Mouse (Mus musculus): Measurements from ENCODE around the gene Olfr802. TPM values are rescaled to one million over a fixed set of nuclear protein-coding genes. Genes with fewer than 3 reads are reported as not detected.

Gene Olfr802
- not detected in 2 replicates for polyA plus RNA-seq (2016; fragmentation: Nextera tagmentation; extraction: Ambion mirVana)

DNA sequence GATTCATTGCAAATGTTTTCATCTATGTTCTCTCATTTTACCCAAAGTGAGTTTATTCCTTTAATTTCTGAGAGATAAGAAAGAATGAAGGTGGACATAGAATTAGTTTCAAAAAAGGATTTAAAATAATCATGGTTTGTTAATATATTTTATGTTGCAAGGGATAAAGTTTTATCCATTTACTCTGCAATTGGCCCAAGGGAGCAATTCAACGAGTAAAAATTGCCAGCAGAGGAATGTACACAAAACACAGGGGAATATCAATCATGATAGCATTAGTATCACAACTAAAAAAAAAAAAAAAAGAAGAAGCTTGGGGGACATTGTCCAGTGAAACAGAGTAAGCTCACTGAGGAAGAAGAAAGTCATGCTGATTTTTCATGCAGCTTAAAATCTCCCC, at the start of gene Olfr802:
TSS of gene Olfr802 (minus strand) at position 101 of the 400 bp plus-strand sequence.
- Histone ChIP-seq H3K9me3 (no peaks in the 10 kb centered on the region), H3K4me1 (no peaks in the 10 kb centered on the region), H3K9ac (replicated peaks) (no peak within 1 kb of the TSS), H3K4me2 (replicated peaks) (no peak within 1 kb of the TSS), H3K27ac (replicated peaks) (no peak within 1 kb of the TSS), H3K27me3 (no peaks in the 10 kb centered on the region), H3K4me3 (no peak within 1 kb of the TSS), H3K36me3 (no peaks in the 10 kb centered on the region)
- no peak for ATAC-seq (ENCODE audit: low FRiP score, low read depth)
- WGBS, result 53% methylated on average over 1 of the region's 1 CpGs

- Histone ChIP-seq H3K4me2 (replicated peaks) (no peak within 1 kb of the TSS), H3K9ac (replicated peaks) (no peak within 1 kb of the TSS), H3K27ac (replicated peaks) (no peak within 1 kb of the TSS), H3K4me1 (no peaks in the 10 kb centered on the region), H3K36me3 (no peaks in the 10 kb centered on the region), H3K9me3 (no peaks in the 10 kb centered on the region), H3K4me3 (no peak within 1 kb of the TSS), H3K27me3 (no peaks in the 10 kb centered on the region)
- ATAC-seq (ENCODE audit: low FRiP score, low read depth), result no peak
- WGBS, result 100% methylated on average over 2 of the region's 2 CpGs
These were observed 41.3 kb upstream of the Olfr802 start, which contains the start of gene Olfr805 for GRCm38 (mm10) chr10:129729275-129729674. Gene Olfr805 (minus strand): TSS chr10:129729375.

GRCm38 (mm10) chr10:129702910-129703309, 14.9 kb upstream of the Olfr802 start, which contains the start of gene Olfr804:
Gene Olfr804 (plus strand): TSS chr10:129703210.
- Histone ChIP-seq H3K9me3 (no peaks in the 10 kb centered on the region), H3K9ac (replicated peaks) (no peak within 1 kb of the TSS), H3K4me3 (no peak within 1 kb of the TSS), H3K27me3 (no peaks in the 10 kb centered on the region), H3K4me1 (no peaks in the 10 kb centered on the region), H3K27ac (replicated peaks) (no peak within 1 kb of the TSS), H3K36me3 (no peaks in the 10 kb centered on the region), H3K4me2 (replicated peaks) (no peak within 1 kb of the TSS)
- ATAC-seq (ENCODE audit: low FRiP score, low read depth), result no peak

DNA sequence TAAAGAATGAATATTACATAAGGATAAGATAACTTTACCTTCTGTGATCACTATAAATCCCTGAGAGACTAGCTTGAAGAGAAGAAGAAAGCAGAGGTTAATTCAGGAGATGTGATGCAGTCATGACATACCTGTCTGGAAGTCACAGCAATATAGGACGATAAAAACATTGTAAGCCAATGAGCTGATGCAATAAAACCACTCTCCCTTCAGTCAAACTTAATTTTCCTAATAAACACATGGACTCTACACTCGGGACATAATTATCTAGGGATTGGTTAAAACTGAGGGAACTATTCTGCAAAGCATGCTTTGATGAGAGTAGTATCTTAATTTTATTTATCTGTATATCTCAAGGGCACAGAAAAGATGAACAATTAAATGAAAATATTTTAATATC, 6.2 kb upstream of the Olfr802 start, which contains the start of gene Olfr803:
TSS of gene Olfr803 (minus strand) at position 101 of the 400 bp plus-strand sequence.
- 80% methylated on average over 2 of the region's 2 CpGs for WGBS
- ATAC-seq (ENCODE audit: low FRiP score, low read depth), result no peak
- no peak within 1 kb of the TSS for H3K4me3 ChIP-seq
- H3K4me2 ChIP-seq (replicated peaks), result no peak within 1 kb of the TSS
- no peak within 1 kb of the TSS for H3K9ac ChIP-seq (replicated peaks)
- no peaks in the 10 kb centered on the region for H3K9me3 ChIP-seq
- H3K27ac ChIP-seq (replicated peaks), result no peak within 1 kb of the TSS
- no peaks in the 10 kb centered on the region for H3K4me1 ChIP-seq
- H3K27me3 ChIP-seq, result no peaks in the 10 kb centered on the region
- H3K36me3 ChIP-seq, result no peaks in the 10 kb centered on the region

GRCm38 (mm10) chr10:129673765-129674164, 14.2 kb downstream of the Olfr802 start, which contains the start of gene Olfr801:
Gene Olfr801 (minus strand): TSS chr10:129673865.
- 81% methylated on average over 1 of the region's 1 CpGs for WGBS
- no peak within 1 kb of the TSS for H3K4me3 ChIP-seq
- no peak for ATAC-seq (ENCODE audit: low FRiP score, low read depth)
- no peaks in the 10 kb centered on the region for H3K9me3 ChIP-seq
- H3K4me1 ChIP-seq, result no peaks in the 10 kb centered on the region
- no peaks in the 10 kb centered on the region for H3K27me3 ChIP-seq
- no peak within 1 kb of the TSS for H3K9ac ChIP-seq (replicated peaks)
- H3K4me2 ChIP-seq (replicated peaks), result no peak within 1 kb of the TSS
- no peaks in the 10 kb centered on the region for H3K36me3 ChIP-seq
- no peak within 1 kb of the TSS for H3K27ac ChIP-seq (replicated peaks)

- no peaks in the 10 kb centered on the region for H3K36me3 ChIP-seq
- H3K9me3 ChIP-seq, result no peaks in the 10 kb centered on the region
- H3K4me1 ChIP-seq, result no peaks in the 10 kb centered on the region
- H3K9ac ChIP-seq (replicated peaks), result no peak within 1 kb of the TSS
- ATAC-seq (ENCODE audit: low FRiP score, low read depth), result no peak
- H3K27ac ChIP-seq (replicated peaks), result no peak within 1 kb of the TSS
- no peak within 1 kb of the TSS for H3K4me3 ChIP-seq
- no peaks in the 10 kb centered on the region for H3K27me3 ChIP-seq
- H3K4me2 ChIP-seq (replicated peaks), result no peak within 1 kb of the TSS
These were observed 30.6 kb downstream of the Olfr802 start, which contains the start of gene Olfr800 for GRCm38 (mm10) chr10:129657394-129657793. Gene Olfr800 (plus strand): TSS chr10:129657694.

DNA sequence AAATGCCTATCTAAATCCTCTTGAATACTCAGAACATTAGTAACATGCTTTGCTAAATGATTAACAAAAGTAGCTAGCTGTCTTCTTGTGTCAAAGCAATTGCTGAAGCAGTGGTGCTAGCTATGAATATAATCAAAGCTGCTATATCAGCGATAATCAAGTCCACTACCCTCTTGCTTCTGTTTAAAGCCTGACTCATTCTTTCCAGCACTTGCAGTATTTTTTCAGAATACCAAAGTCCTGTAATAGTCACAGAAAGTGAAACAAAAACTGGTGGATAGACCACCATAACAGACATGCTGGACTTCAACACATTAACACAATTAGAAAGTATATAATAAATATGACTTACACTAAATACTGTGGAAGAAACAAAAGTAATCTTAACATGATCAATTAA, 36.2 kb downstream of the Olfr802 start:
- H3K9ac ChIP-seq (replicated peaks), result no peak overlapping the region
- 87% methylated on average over 1 of the region's 1 CpGs for WGBS
- H3K36me3 ChIP-seq, result no peaks in the 10 kb centered on the region
- H3K4me2 ChIP-seq (replicated peaks), result no peak overlapping the region
- no peaks in the 10 kb centered on the region for H3K4me1 ChIP-seq
- no peak overlapping the region for H3K4me3 ChIP-seq
- H3K27ac ChIP-seq (replicated peaks), result no peak overlapping the region
- no peaks in the 10 kb centered on the region for H3K9me3 ChIP-seq
- ATAC-seq (ENCODE audit: low FRiP score, low read depth), result no peak
- H3K27me3 ChIP-seq, result no peaks in the 10 kb centered on the region

GRCm38 (mm10) chr10:129637184-129637583, 50.8 kb downstream of the Olfr802 start, which contains the start of gene Olfr799:
Gene Olfr799 (plus strand): TSS chr10:129637484.
- no peak within 1 kb of the TSS for H3K4me3 ChIP-seq
- no peaks in the 10 kb centered on the region for H3K9me3 ChIP-seq
- H3K9ac ChIP-seq (replicated peaks), result no peak within 1 kb of the TSS
- H3K36me3 ChIP-seq, result no peaks in the 10 kb centered on the region
- 37% methylated on average over 1 of the region's 1 CpGs for WGBS
- no peaks in the 10 kb centered on the region for H3K4me1 ChIP-seq
- no peak for ATAC-seq (ENCODE audit: low FRiP score, low read depth)
- H3K4me2 ChIP-seq (replicated peaks), result no peak within 1 kb of the TSS
- H3K27ac ChIP-seq (replicated peaks), result no peak within 1 kb of the TSS
- no peaks in the 10 kb centered on the region for H3K27me3 ChIP-seq

DNA sequence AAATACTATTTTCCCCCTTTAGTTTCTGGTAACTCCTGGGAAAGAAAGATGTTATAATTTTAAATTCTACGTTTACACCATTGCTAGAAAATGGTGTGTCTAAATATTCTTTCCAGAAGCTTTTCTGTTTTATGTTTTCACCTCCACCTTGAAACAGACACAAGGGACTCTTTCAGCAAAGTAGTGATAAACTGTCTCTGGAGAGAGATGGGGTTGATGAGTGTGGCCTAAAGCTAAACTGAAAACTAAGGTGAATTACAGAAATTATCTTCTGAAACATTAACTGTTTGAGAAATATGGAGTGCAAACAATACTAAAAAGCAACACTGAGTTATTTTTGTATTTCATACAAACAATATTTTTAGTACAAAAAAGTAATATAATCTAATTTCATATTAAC, 60.1 kb downstream of the Olfr802 start, which contains the start of gene Olfr798:
TSS of gene Olfr798 (minus strand) at position 101 of the 400 bp plus-strand sequence.
- no peak within 1 kb of the TSS for H3K4me3 ChIP-seq
- no peaks in the 10 kb centered on the region for H3K27me3 ChIP-seq
- 83% methylated on average over 1 of the region's 1 CpGs for WGBS
- H3K27ac ChIP-seq (replicated peaks), result no peak within 1 kb of the TSS
- no peak within 1 kb of the TSS for H3K4me2 ChIP-seq (replicated peaks)
- no peaks in the 10 kb centered on the region for H3K9me3 ChIP-seq
- ATAC-seq (ENCODE audit: low FRiP score, low read depth), result no peak
- no peaks in the 10 kb centered on the region for H3K4me1 ChIP-seq
- no peaks in the 10 kb centered on the region for H3K36me3 ChIP-seq
- no peak within 1 kb of the TSS for H3K9ac ChIP-seq (replicated peaks)

Small RNA genes within 50 kb of the gene (microRNA-seq; reads per million reads assigned to microRNA genes)
- gene Gm24485, result not detected

Other genes starting within 250 kb of the Olfr802 start
- gene Olfr787, start 226.3 kb downstream of the Olfr802 start, polyA plus RNA-seq (2016; fragmentation: Nextera tagmentation; extraction: Ambion mirVana), result not detected in 2 replicates
- not detected in 2 replicates for gene Olfr788, start 217.2 kb downstream of the Olfr802 start, polyA plus RNA-seq (2016; fragmentation: Nextera tagmentation; extraction: Ambion mirVana)
- gene Olfr789, start 203.4 kb downstream of the Olfr802 start, polyA plus RNA-seq (2016; fragmentation: Nextera tagmentation; extraction: Ambion mirVana), result not detected in 2 replicates
- not detected in 2 replicates for gene Olfr790, start 189.7 kb downstream of the Olfr802 start, polyA plus RNA-seq (2016; fragmentation: Nextera tagmentation; extraction: Ambion mirVana)
- gene Olfr791, start 166.4 kb downstream of the Olfr802 start, polyA plus RNA-seq (2016; fragmentation: Nextera tagmentation; extraction: Ambion mirVana), result not detected in 2 replicates
- not detected in 2 replicates for gene Olfr792, start 149.0 kb downstream of the Olfr802 start, polyA plus RNA-seq (2016; fragmentation: Nextera tagmentation; extraction: Ambion mirVana)
- gene Olfr794, start 120.5 kb downstream of the Olfr802 start, polyA plus RNA-seq (2016; fragmentation: Nextera tagmentation; extraction: Ambion mirVana), result not detected in 2 replicates
- gene Olfr796, start 75.6 kb downstream of the Olfr802 start, polyA plus RNA-seq (2016; fragmentation: Nextera tagmentation; extraction: Ambion mirVana), result not detected in 2 replicates
- not detected in 2 replicates for gene Olfr798, start 60.2 kb downstream of the Olfr802 start, polyA plus RNA-seq (2016; fragmentation: Nextera tagmentation; extraction: Ambion mirVana)
- gene Olfr799, start 50.7 kb downstream of the Olfr802 start, polyA plus RNA-seq (2016; fragmentation: Nextera tagmentation; extraction: Ambion mirVana), result not detected in 2 replicates
- not detected in 2 replicates for gene Olfr800, start 30.5 kb downstream of the Olfr802 start, polyA plus RNA-seq (2016; fragmentation: Nextera tagmentation; extraction: Ambion mirVana)
- not detected in 2 replicates for gene Olfr801, start 14.3 kb downstream of the Olfr802 start, polyA plus RNA-seq (2016; fragmentation: Nextera tagmentation; extraction: Ambion mirVana)
- gene Olfr803, start 6.1 kb upstream of the Olfr802 start, polyA plus RNA-seq (2016; fragmentation: Nextera tagmentation; extraction: Ambion mirVana), result not detected in 2 replicates
- not detected in 2 replicates for gene Olfr804, start 15.0 kb upstream of the Olfr802 start, polyA plus RNA-seq (2016; fragmentation: Nextera tagmentation; extraction: Ambion mirVana)
- not detected in 2 replicates for gene Olfr805, start 41.2 kb upstream of the Olfr802 start, polyA plus RNA-seq (2016; fragmentation: Nextera tagmentation; extraction: Ambion mirVana)
- not detected in 2 replicates for gene Olfr806, start 53.8 kb upstream of the Olfr802 start, polyA plus RNA-seq (2016; fragmentation: Nextera tagmentation; extraction: Ambion mirVana)
- not detected in 2 replicates for gene Olfr807, start 69.6 kb upstream of the Olfr802 start, polyA plus RNA-seq (2016; fragmentation: Nextera tagmentation; extraction: Ambion mirVana)
- gene Olfr808, start 77.3 kb upstream of the Olfr802 start, polyA plus RNA-seq (2016; fragmentation: Nextera tagmentation; extraction: Ambion mirVana), result not detected in 2 replicates
- not detected in 2 replicates for gene Olfr809, start 86.5 kb upstream of the Olfr802 start, polyA plus RNA-seq (2016; fragmentation: Nextera tagmentation; extraction: Ambion mirVana)
- gene Olfr810, start 106.7 kb upstream of the Olfr802 start, polyA plus RNA-seq (2016; fragmentation: Nextera tagmentation; extraction: Ambion mirVana), result not detected in 2 replicates
- not detected in 2 replicates for gene Olfr811, start 116.2 kb upstream of the Olfr802 start, polyA plus RNA-seq (2016; fragmentation: Nextera tagmentation; extraction: Ambion mirVana)
- gene Olfr812, start 157.9 kb upstream of the Olfr802 start, polyA plus RNA-seq (2016; fragmentation: Nextera tagmentation; extraction: Ambion mirVana), result not detected in 2 replicates
- gene Olfr813, start 167.2 kb upstream of the Olfr802 start, polyA plus RNA-seq (2016; fragmentation: Nextera tagmentation; extraction: Ambion mirVana), result not detected in 2 replicates
- not detected in 2 replicates for gene Olfr814, start 191.7 kb upstream of the Olfr802 start, polyA plus RNA-seq (2016; fragmentation: Nextera tagmentation; extraction: Ambion mirVana)
- not detected in 2 replicates for gene Olfr815, start 217.7 kb upstream of the Olfr802 start, polyA plus RNA-seq (2016; fragmentation: Nextera tagmentation; extraction: Ambion mirVana)
- not detected in 2 replicates for gene Olfr816, start 227.4 kb upstream of the Olfr802 start, polyA plus RNA-seq (2016; fragmentation: Nextera tagmentation; extraction: Ambion mirVana)